Mouse (Mus musculus) adrenal gland, postnatal 10 days (tissue): ENCODE results near the gene Card10. TPM values are rescaled to one million over a fixed set of nuclear protein-coding genes. Genes with fewer than 3 reads are reported as not detected.

ENCODE experiments used
- DNase-seq: peaks from one replicate; pipeline ENCODE4 v3.0.0; 2021; ENCODE audit warnings: mixed read lengths
- total RNA-seq, 2 experiments: library from RNA; stranded (reverse); gene quantifications; 2 replicates each; pipeline ENCODE4 v1.2.3; 2021

The Card10 gene
- total RNA-seq, 2 experiments from 2014 or later, result 12.0 to 12.4 TPM

DNA sequence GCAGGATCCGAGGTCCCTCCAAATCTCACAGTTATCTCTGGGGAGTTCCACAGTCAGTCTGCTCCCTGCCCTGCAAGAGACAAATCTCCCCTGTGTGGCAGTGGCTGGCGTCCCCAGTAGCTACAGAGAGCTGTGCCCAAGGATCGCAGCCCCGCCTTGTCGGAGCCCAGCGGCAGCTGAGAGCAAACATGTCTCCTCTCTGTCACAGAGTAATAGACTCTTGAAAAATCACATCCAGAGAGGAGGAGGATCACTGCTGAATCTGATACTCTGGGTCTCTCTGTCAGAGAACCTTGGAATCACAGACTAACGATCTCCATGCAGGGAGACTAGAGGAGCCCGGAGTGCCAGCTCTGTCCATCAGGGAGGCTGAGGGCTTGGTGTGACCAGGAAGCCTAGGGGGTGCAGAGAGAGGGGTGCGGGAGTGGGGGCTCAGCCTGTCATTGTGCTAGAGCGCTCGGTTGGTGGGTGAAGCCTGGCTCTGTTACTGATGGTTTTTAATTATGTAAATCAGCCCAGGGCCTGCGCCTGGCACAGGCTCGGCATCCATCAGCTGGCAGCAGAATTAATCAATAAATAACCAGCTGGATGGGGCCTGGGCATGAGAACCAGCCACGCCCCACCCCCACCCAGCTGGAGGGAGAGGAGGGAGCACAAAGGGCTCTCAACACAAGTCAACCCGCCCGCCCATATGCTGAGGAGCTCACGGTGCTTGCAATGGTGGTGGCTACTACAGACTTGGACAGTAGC is 67.2 kb downstream of the Card10 start:
- no peak for DNase-seq

DNA sequence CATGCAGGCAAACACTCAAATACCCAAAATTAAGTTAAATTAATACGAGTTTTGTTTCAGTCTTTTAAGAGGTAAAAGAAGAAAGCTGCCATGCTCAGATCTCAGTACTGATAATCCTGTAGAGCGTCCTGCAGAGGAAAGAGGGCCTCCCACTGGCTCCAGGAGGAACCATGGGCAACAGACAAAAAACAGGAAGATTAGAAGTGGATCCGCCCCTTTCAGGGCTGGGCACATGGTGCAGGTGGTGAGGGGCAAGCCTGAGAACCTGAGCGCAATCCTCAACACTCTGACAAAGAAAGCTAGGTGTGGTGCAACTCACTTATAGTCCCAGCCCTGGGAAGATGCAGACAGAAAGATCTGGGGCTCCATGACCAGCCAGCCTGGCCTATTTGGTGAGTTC is 71.0 kb downstream of the Card10 start:
- no peak for DNase-seq

DNA sequence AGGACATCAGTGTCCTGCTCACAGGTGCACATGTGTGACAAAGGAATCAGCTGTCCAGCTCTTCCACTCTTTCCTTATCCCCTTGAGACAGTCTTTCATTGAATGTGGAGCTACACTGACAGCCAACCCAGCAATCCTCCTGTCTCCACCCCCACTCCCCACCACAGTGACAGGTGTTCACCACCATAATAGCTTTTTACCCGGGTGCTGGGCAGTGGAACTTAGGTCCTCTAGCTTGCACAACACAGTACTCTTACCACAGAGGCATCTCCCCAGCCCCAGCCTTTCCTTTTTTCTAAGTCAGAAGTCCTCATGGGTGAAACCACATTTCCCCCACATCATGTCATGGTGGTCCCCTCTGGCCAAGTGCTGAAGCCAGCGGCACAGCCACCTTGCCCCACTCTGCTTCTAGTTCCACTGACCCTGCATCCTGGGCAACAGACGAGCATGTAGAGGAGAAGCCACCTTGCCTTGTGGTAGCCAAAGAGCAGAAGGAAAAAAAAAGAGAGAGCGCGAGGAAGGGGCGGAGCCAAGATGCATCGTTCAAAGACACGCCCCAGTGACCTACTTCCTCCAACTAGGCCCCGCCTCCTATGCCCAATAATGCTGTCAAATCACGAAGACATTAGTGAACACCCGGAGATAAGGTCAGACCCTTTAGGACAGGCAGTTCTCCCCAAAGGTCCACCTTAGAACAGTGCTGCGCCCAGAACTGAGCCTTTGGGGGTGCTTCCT is 72.4 kb downstream of the Card10 start:
- DNase-seq, result no peak

DNA sequence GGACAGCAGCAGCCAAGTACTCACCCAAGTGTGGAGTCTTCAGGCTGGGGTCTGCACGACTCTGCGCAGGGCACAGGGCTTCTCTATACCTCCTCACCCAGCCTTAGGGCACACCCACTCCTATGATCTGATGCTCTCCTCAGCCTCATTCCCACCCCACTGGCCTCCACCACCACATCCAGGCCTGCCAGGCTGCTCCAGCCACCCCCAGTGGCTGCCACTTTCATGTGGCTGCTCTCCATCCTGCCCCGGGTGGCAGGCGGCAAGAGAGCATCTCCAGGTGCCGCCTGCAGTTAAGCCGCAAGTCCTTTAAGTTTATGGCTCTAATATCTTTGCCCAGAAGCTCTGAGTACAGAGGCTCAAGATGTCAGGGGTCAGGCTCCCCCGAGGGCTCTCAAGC is 76.1 kb downstream of the Card10 start:
- DNase-seq, result no peak

Other genes starting within 250 kb of the Card10 start
- 10 to 100 TPM; 21.3 to 27.1 TPM for gene Rac2, start 230.3 kb downstream of the Card10 start, total RNA-seq
- gene Cyth4, start 206.0 kb downstream of the Card10 start, total RNA-seq, result 1 to 10 TPM; 7.0 to 9.9 TPM
- 1 to 10 TPM; 2.5 to 2.9 TPM for gene Elfn2, start 84.3 kb downstream of the Card10 start, total RNA-seq
- 10 to 100 TPM; 15.5 to 17.7 TPM for gene Mfng, start 29.6 kb downstream of the Card10 start, total RNA-seq
- gene Cdc42ep1, start 39.6 kb upstream of the Card10 start, total RNA-seq, result 10 to 100 TPM; 40.9 to 48.6 TPM
- 1 to 10 TPM; 1.8 to 5.1 TPM for gene Lgals2, start 52.5 kb upstream of the Card10 start, total RNA-seq
- gene Gga1, start 74.1 kb upstream of the Card10 start, total RNA-seq, result 10 to 100 TPM; 48.8 to 50.6 TPM
- gene Gm49510, start 96.6 kb upstream of the Card10 start, total RNA-seq, result not detected
- 10 to 100 TPM; 11.7 to 17.1 TPM for gene Sh3bp1, start 96.7 kb upstream of the Card10 start, total RNA-seq
- 1 to 10 TPM; 5.2 to 6.1 TPM for gene Pdxp, start 110.9 kb upstream of the Card10 start, total RNA-seq
- 100 to 1,000 TPM; 601 to 606 TPM for gene Lgals1, start 123.7 kb upstream of the Card10 start, total RNA-seq
- 10 to 100 TPM; 34.4 to 35.2 TPM for gene Nol12, start 131.9 kb upstream of the Card10 start, total RNA-seq
- 10 to 100 TPM; 87.8 to 88.2 TPM for gene Triobp, start 144.7 kb upstream of the Card10 start, total RNA-seq
- gene H1f0, start 225.4 kb upstream of the Card10 start, total RNA-seq, result 100 to 1,000 TPM; 195 to 222 TPM
- gene Galr3, start 238.8 kb upstream of the Card10 start, total RNA-seq, result under 1 TPM; 0.30 to 0.48 TPM